Comparison of ENCODE assay signal across 1 mouse cellular context in the genomic region with DNA sequence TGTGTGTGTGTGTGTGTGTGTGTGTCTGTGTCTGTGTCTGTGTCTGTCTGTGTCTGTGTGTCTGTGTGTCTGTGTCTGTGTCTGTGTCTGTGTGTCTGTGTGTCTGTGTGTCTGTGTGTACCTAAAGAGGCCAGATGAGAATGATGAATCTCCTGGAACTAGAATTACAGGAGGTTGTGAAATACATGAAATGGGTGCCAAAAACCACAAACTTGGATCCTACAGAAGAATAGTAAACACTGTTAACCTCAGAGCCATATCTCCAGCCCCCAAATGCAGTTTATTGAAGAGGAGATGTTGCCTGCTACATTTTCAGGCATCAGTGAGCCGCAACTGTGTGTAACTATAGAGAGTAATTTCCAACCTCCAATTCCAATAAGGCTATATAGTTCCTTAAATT.
TF ChIP-seq lines count a peak whose summit lies in the region.

No protein-coding gene starts in this region.

TF ChIP-seq in MEL, 35 proteins besides CTCF, POLR2A, EP300 and RAD21 (continued from another document):
- no peak for TF ChIP-seq ZMIZ1 (IDR thresholded peaks at IDR 0.05; ENCODE audit: low read depth, low read length)
- TF ChIP-seq UBTF (IDR thresholded peaks at IDR 0.05; ENCODE audit: borderline replicate concordance, insufficient read depth, low read depth, low read length), result no peak
- no peak for TF ChIP-seq TBP (IDR thresholded peaks at IDR 0.05; ENCODE audit: low read depth, low read length)
- TF ChIP-seq GATA1 (IDR thresholded peaks at IDR 0.05; ENCODE audit: low read depth, low read length), result no peak
- TF ChIP-seq USF2 (IDR thresholded peaks at IDR 0.05; ENCODE audit: borderline replicate concordance in 1 of 2, insufficient read depth in 1 of 2, low read depth in 1 of 2, low read length in 2 of 2), result no peak
- no peak for TF ChIP-seq MYC (IDR thresholded peaks at IDR 0.05; ENCODE audit: low read depth, low read length)
TF ChIP-seq in MEL: peak in this region for 0.
